Comparison of ENCODE assay signal across 8 mouse cellular contexts in genomic region chr12:33071901-33072672, GRCm38 (mm10). TPM values are rescaled to one million over a fixed set of nuclear protein-coding genes. Genes with fewer than 3 reads are reported as not detected.
A peak's percentile ranks its signal among the peaks of the same experiment; 100 is the strongest.
DNase-seq lines count a peak whose midpoint lies in the region; ATAC-seq and TF ChIP-seq lines count a peak whose summit lies in the region.
"Had no signal": no experiment of that assay in that cellular context is flagged by ENCODE, and none has a peak within 500 bp of the region (broad histone marks: within the 10 kb centered on the region; RNA-seq: fewer than 3 reads in every experiment).

No protein-coding gene starts in this region.

- no peak overlapping the region for H3K4me2 ChIP-seq in forebrain, embryonic 11.5 days (ENCODE audit: low read depth, low read length, severe bottlenecking)
- no peak overlapping the region for H3K4me2 ChIP-seq in hindbrain, postnatal 0 days (ENCODE audit: low read depth, low read length)
- H3K4me2 ChIP-seq in liver, embryonic 11.5 days, result no peak overlapping the region

- H3K36me3 ChIP-seq in forebrain, embryonic 11.5 days (ENCODE audit: control insufficient read depth, insufficient read depth, low read length), result no peaks in the 10 kb centered on the region
- no peaks in the 10 kb centered on the region for H3K36me3 ChIP-seq in hindbrain, postnatal 0 days (ENCODE audit: insufficient read depth, low read length)
- H3K36me3 ChIP-seq in liver, embryonic 11.5 days (ENCODE audit: control insufficient read depth, insufficient read depth, low read length), result no peaks in the 10 kb centered on the region

- WGBS in forebrain, embryonic 11.5 days, result 37% methylated on average over 8 of the region's 8 CpGs
- 16% methylated on average over 8 of the region's 8 CpGs for WGBS in hindbrain, postnatal 0 days
- WGBS in liver, embryonic 11.5 days, result 64% methylated on average over 8 of the region's 8 CpGs

- peaks cover 5% of the 10 kb centered on the region; the same call in 1 of the 2 replicates for H3K4me1 ChIP-seq in forebrain, embryonic 11.5 days (replicated peaks; ENCODE audit: control insufficient read depth, insufficient read depth, low read length)
- peaks cover 15% of the 10 kb centered on the region for H3K4me1 ChIP-seq in hindbrain, postnatal 0 days (ENCODE audit: insufficient read depth, low read length)
- H3K4me1 ChIP-seq in liver, embryonic 11.5 days (replicated peaks; ENCODE audit: control insufficient read depth, insufficient read depth, low read length), result no peaks in the 10 kb centered on the region

- TF ChIP-seq CTCF in hindbrain, postnatal 0 days (IDR thresholded peaks at IDR 0.05; ENCODE audit: low read depth), result no peak

- ATAC-seq in forebrain, embryonic 11.5 days (replicated peaks; ENCODE audit: low FRiP score), result peak; percentile 55
- ATAC-seq in hindbrain, postnatal 0 days, result peak; percentile 63; the same call in 1 of the 2 replicates
- no peak for ATAC-seq in liver, embryonic 11.5 days (replicated peaks; ENCODE audit: low FRiP score)

- no peaks in the 10 kb centered on the region; the same call in 1 of the 2 replicates for H3K27me3 ChIP-seq in forebrain, embryonic 11.5 days (ENCODE audit: control insufficient read depth, insufficient read depth, low read length)
- no peaks in the 10 kb centered on the region for H3K27me3 ChIP-seq in hindbrain, postnatal 0 days (ENCODE audit: insufficient read depth, low read length)
- H3K27me3 ChIP-seq in liver, embryonic 11.5 days (replicated peaks; ENCODE audit: control insufficient read depth, insufficient read depth, low read length), result no peaks in the 10 kb centered on the region

- peak; percentile 31 to 36 for DNase-seq in left cerebral cortex, adult 18-20 months (ENCODE audit: low spot score in 2 of 2)
- no peak for DNase-seq in left cerebral cortex, adult 11 months (ENCODE audit: low spot score)
- no peak for DNase-seq in forebrain, embryonic 11.5 days (ENCODE audit: low spot score)
- peak; percentile 58 for DNase-seq in hindbrain, postnatal 0 days (ENCODE audit: low spot score)
- DNase-seq in retina, embryonic 14.5 days (ENCODE audit: low spot score), result peak; percentile 41
- no peak for DNase-seq in liver, embryonic 11.5 days (ENCODE audit: low spot score)
- DNase-seq in testis, postnatal 14 days (ENCODE audit: low spot score), result no peak

- no peak overlapping the region for H3K9ac ChIP-seq in forebrain, embryonic 11.5 days (ENCODE audit: low read length)
- no peak overlapping the region for H3K9ac ChIP-seq in hindbrain, postnatal 0 days (replicated peaks; ENCODE audit: low read length)
- H3K9ac ChIP-seq in liver, embryonic 11.5 days (ENCODE audit: low read depth, low read length), result no peak overlapping the region

- no peak overlapping the region for H3K4me3 ChIP-seq in forebrain, embryonic 11.5 days (ENCODE audit: low read depth, low read length)
- H3K4me3 ChIP-seq in hindbrain, postnatal 0 days (ENCODE audit: low read length), result no peak overlapping the region
- no peak overlapping the region for H3K4me3 ChIP-seq in liver, embryonic 11.5 days (ENCODE audit: low read depth, low read length)

- no peak overlapping the region for H3K27ac ChIP-seq in forebrain, embryonic 11.5 days (ENCODE audit: low read depth, low read length)
- peak overlapping the region; percentile 48; the same call in 1 of the 2 replicates for H3K27ac ChIP-seq in hindbrain, postnatal 0 days
- H3K27ac ChIP-seq in liver, embryonic 11.5 days (ENCODE audit: low read depth, low read length), result no peak overlapping the region
- H3K27ac ChIP-seq: kidney, postnatal 0 days had no signal

- no peaks in the 10 kb centered on the region; the same call in 1 of the 2 replicates for H3K9me3 ChIP-seq in forebrain, embryonic 11.5 days (ENCODE audit: control insufficient read depth, low read length)
- no peaks in the 10 kb centered on the region for H3K9me3 ChIP-seq in hindbrain, postnatal 0 days (ENCODE audit: low read length)
- H3K9me3 ChIP-seq in liver, embryonic 11.5 days (ENCODE audit: control insufficient read depth, low read length), result no peaks in the 10 kb centered on the region

RNA-seq across cellular contexts. Expression of gene Cdhr3, which starts 20.6 kb away (rescaled TPM):
- 1 to 10 TPM; 1.2 to 1.6 TPM for total RNA-seq in left cerebral cortex, adult 18-20 months (2021)
- polyA plus RNA-seq in forebrain, embryonic 11.5 days (2014; fragmentation: Nextera tagmentation; extraction: Ambion mirVana), result not detected in 2 replicates
- total RNA-seq in hindbrain, postnatal 0 days (2014; rRNA removed), result 0.04 and 0.89 TPM in 2 replicates
- 0.53 and 0.81 TPM in 2 replicates for polyA plus RNA-seq in hindbrain, postnatal 0 days (2015; fragmentation: Nextera tagmentation; extraction: Ambion mirVana)
- not detected in 2 replicates for polyA plus RNA-seq in liver, embryonic 11.5 days (2014; fragmentation: Nextera tagmentation; extraction: Ambion mirVana)
- polyA plus RNA-seq: kidney, postnatal 0 days had no signal

Comparison
In these comparisons a context has a peak if more than half of its experiments do, and no peak if none do; other contexts are left out.
1. DNase-seq: peak in left cerebral cortex, adult 18-20 months (2 of 2), hindbrain, postnatal 0 days (single experiment) and retina, embryonic 14.5 days (single experiment); none in left cerebral cortex, adult 11 months (single experiment), forebrain, embryonic 11.5 days (single experiment), liver, embryonic 11.5 days (single experiment) and testis, postnatal 14 days (single experiment).